Mouse (Mus musculus) lung, adult 2 months (tissue): ENCODE measurements around the gene Hist1h2ac.

ENCODE experiments used
- CTCF ChIP-seq: fragments of 200-500 bp; IDR thresholded peaks from 2 replicates; pipeline ENCODE4 v1.5.1; 2011; ENCODE audit warnings: mild to moderate bottlenecking, low read length, control low read depth; ENCODE audit not compliant: insufficient read depth
- POLR2A ChIP-seq: fragments of 200-500 bp; IDR thresholded peaks from 2 replicates; pipeline ENCODE4 v1.6.1; 2011; ENCODE audit warnings: low read depth, mild to moderate bottlenecking, control low read depth, low read length, borderline replicate concordance; ENCODE audit errors: extremely low read depth

DNA sequence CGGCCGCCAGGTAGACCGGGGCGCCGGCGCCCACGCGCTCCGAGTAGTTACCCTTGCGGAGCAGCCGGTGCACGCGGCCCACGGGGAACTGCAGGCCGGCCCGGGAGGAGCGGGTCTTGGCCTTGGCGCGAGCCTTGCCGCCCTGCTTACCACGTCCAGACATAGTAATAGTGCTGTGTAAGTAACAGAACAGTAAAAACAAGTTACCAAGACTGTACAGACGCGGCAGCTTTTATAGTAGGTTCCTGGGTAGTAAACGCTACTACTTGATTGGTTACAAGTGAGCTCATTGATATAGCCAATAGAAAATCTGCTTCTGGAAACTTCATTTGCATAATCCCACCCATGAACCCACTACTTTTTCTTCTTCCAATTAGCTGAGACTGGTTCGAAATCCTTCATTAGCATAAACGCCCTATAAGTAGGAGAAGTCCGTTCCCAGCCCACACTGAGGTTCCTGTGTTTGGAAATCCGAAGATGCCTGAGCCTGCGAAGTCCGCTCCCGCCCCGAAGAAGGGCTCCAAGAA, at the start of gene Hist1h2ac, which contains the start of gene Hist1h2bc:
- TF ChIP-seq CTCF (no peak), POLR2A (peak; percentile 41; the same call in 1 of the 2 replicates)
